ENCODE assay signal across 19 mouse cellular contexts in the genomic region with DNA sequence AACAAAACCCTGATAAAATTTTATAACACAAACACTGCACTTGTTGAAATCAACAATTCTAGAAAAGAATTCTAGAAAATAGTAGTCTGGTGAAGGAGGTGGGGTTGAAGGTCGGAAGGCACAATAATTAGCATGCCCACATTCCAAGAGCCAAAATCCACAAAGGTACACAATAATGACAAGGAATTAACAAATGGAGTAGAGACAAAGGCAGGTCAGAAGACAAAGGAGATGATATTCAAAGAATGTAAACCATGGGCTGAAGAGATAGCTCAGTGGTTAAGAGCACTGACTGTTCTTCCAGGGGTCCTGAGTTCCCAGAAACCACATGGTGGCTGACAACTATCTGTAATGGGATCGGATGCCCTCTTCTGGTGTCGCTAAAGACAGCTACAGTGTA.
"Had no signal": no experiment of that assay in that cellular context is flagged by ENCODE, and none has a peak within 500 bp of the region (broad histone marks: within the 10 kb centered on the region; RNA-seq: fewer than 3 reads in every experiment).

No protein-coding gene starts in this region.

- H3K27me3 ChIP-seq: midbrain, embryonic 12.5 days; neural tube, embryonic 13.5 days; neural tube, embryonic 15.5 days; stomach, embryonic 15.5 days had no signal

- H3K9me3 ChIP-seq: midbrain, embryonic 10.5 days; midbrain, embryonic 12.5 days; neural tube, embryonic 13.5 days; neural tube, embryonic 15.5 days; stomach, embryonic 15.5 days had no signal

- H3K27ac ChIP-seq: midbrain, embryonic 10.5 days; midbrain, embryonic 12.5 days; neural tube, embryonic 13.5 days; neural tube, embryonic 15.5 days; stomach, embryonic 15.5 days; stomach, postnatal 0 days had no signal

- DNase-seq: lung, embryonic 14.5 days; lung, postnatal 10 days; lung, postnatal 4 days; midbrain, embryonic 14.5 days; retina, postnatal 1 day; right cerebral cortex, adult 18-20 months; right cerebral cortex, postnatal 25 days; right cerebral cortex, postnatal 4 days; spleen, adult 18-20 months; thymus, adult 2 months; thymus, postnatal 25 days; thymus, postnatal 4 days had no signal

- H3K4me3 ChIP-seq: midbrain, embryonic 10.5 days; midbrain, embryonic 12.5 days; myocyte; neural tube, embryonic 13.5 days; neural tube, embryonic 15.5 days; stomach, embryonic 15.5 days had no signal

- H3K4me1 ChIP-seq: midbrain, embryonic 10.5 days; midbrain, embryonic 12.5 days; neural tube, embryonic 13.5 days; neural tube, embryonic 15.5 days; stomach, embryonic 15.5 days had no signal

- H3K9ac ChIP-seq: lung, embryonic 14.5 days; midbrain, embryonic 12.5 days; neural tube, embryonic 13.5 days; neural tube, embryonic 15.5 days; stomach, embryonic 15.5 days had no signal
